Mouse (Mus musculus) ES-E14 (cell line): ENCODE measurements around the gene Gm9833. TPM values are rescaled to one million over a fixed set of nuclear protein-coding genes. Genes with fewer than 3 reads are reported as not detected.

Experiments used
- DNase-seq: peaks from one replicate; pipeline ENCODE4 v3.0.0-alpha.2; 2013; ENCODE audit warnings: low read depth, low spot score
- H3K27ac ChIP-seq: 2 replicates; pipeline ENCODE4 v1.5.1; 2012; ENCODE audit warnings: low read depth, mild to moderate bottlenecking, low read length, moderate library complexity, mixed read lengths; ENCODE audit not compliant: poor library complexity, insufficient read depth, severe bottlenecking
- H3K36me3 ChIP-seq: 2 replicates; pipeline ENCODE4 v1.6.1; 2012; ENCODE audit warnings: mild to moderate bottlenecking, low read length, moderate library complexity, mixed read lengths; ENCODE audit not compliant: control insufficient read depth, poor library complexity, insufficient read depth, severe bottlenecking
- H3K4me1 ChIP-seq, 2 experiments: fragments of 150-350 bp in 1 of 2; sonication (generic) in 1 of 2; 2 replicates each; pipeline ENCODE4 v1.6.1; 2012; ENCODE audit warnings: low read length in 2 of 2, mild to moderate bottlenecking in 1 of 2, mixed read lengths in 1 of 2; ENCODE audit not compliant: control insufficient read depth in 2 of 2, insufficient read depth in 2 of 2, poor library complexity in 1 of 2
- H3K4me3 ChIP-seq, 2 experiments: fragments of 150-350 bp in 1 of 2; sonication (generic) in 1 of 2; 2 replicates each; pipeline ENCODE4 v1.5.1; 2012; ENCODE audit warnings: low read length in 2 of 2, low read depth in 1 of 2, mild to moderate bottlenecking in 1 of 2, mixed read lengths in 1 of 2; ENCODE audit not compliant: insufficient read depth in 1 of 2, poor library complexity in 1 of 2, severe bottlenecking in 1 of 2
- H3K9ac ChIP-seq: 2 replicates; pipeline ENCODE4 v1.6.1; 2012; ENCODE audit warnings: low read depth, mild to moderate bottlenecking, low read length, mixed read lengths; ENCODE audit not compliant: poor library complexity, insufficient read depth, severe bottlenecking
- H3K9me3 ChIP-seq: fragments of 150-350 bp; sonication (generic); 2 replicates; pipeline ENCODE4 v1.6.1; 2012; ENCODE audit warnings: low read depth, mild to moderate bottlenecking, low read length; ENCODE audit not compliant: control insufficient read depth, insufficient read depth
- CHD2 ChIP-seq: IDR thresholded peaks from 2 replicates; pipeline ENCODE4 v1.6.1; 2014; ENCODE audit warnings: mild to moderate bottlenecking, low read depth, low read length, inconsistent platforms
- HCFC1 ChIP-seq: IDR thresholded peaks from 2 replicates; pipeline ENCODE4 v1.6.1; 2012; ENCODE audit warnings: low read length, inconsistent platforms, borderline replicate concordance; ENCODE audit not compliant: insufficient read depth
- MAFK ChIP-seq: IDR thresholded peaks from 2 replicates; pipeline ENCODE4 v1.6.1; 2014; ENCODE audit warnings: mild to moderate bottlenecking, low read depth, low read length, inconsistent platforms; ENCODE audit not compliant: insufficient read depth
- ZC3H11A ChIP-seq: IDR thresholded peaks from 2 replicates; pipeline ENCODE4 v1.6.1; 2012; ENCODE audit warnings: low read depth, mild to moderate bottlenecking, inconsistent platforms, low read length, borderline replicate concordance
- ZNF384 ChIP-seq: IDR thresholded peaks from 2 replicates; pipeline ENCODE4 v1.6.1; 2012; ENCODE audit warnings: low read depth, low read length, inconsistent platforms
- in situ Hi-C, 2 experiments: fragments of 600-800 bp; cut with MboI; formaldehyde crosslinking; loops; one replicate each; pipeline ENCODE4 v1.15.1; 2025; ENCODE audit warnings: low sequenced_read_pairs in 2 of 2, inconsistent platforms in 1 of 2; ENCODE audit not compliant: unreplicated experiment in 2 of 2
- total RNA-seq: library from RNA; depleted of rRNA; stranded (reverse); fragments of 300-350 nt; gene quantifications from 2 replicates; pipeline ENCODE4 v1.2.3, GENCODE M21; 2012

The Gm9833 gene
- total RNA-seq, 1 experiment: 14.6 TPM

GRCm38 (mm10) chr3:10087511-10087910 is 399 bp upstream of the Gm9833 start:
- in situ Hi-C loops: no loop called here
- TF ChIP-seq ZNF384 (no peak), HCFC1 (no peak), ZC3H11A (no peak), CHD2 (no peak), MAFK (no peak)

GRCm38 (mm10) chr3:10091616-10092140 is 3.8 kb downstream of the Gm9833 start:
- Histone ChIP-seq H3K36me3 (no peaks in the 10 kb centered on the region), H3K9ac (no peak overlapping the region), H3K4me3 (no peak overlapping the region), H3K27ac (no peak overlapping the region), H3K4me1 (no peaks in the 10 kb centered on the region), H3K9me3 (no peaks in the 10 kb centered on the region)
- no peak for TF ChIP-seq HCFC1
- TF ChIP-seq MAFK: no peak
- no peak for TF ChIP-seq ZNF384
- no peak for TF ChIP-seq ZC3H11A
- no peak for TF ChIP-seq CHD2
- in situ Hi-C loops: no loop called here
- no peak for DNase-seq

More at GRCm38 (mm10) chr3:10087511-10087910, 399 bp upstream of the Gm9833 start:
- no peak overlapping the region for H3K27ac ChIP-seq
- H3K4me1 ChIP-seq: no peaks in the 10 kb centered on the region
- H3K4me3 ChIP-seq: no peak overlapping the region
- H3K36me3 ChIP-seq: no peaks in the 10 kb centered on the region
- DNase-seq: no peak
- no peak overlapping the region for H3K9ac ChIP-seq
- no peaks in the 10 kb centered on the region for H3K9me3 ChIP-seq

- no peaks in the 10 kb centered on the region for H3K36me3 ChIP-seq
- no peaks in the 10 kb centered on the region for H3K4me1 ChIP-seq
- TF ChIP-seq HCFC1 (no peak), CHD2 (no peak), ZNF384 (no peak)
- H3K27ac ChIP-seq: no peak overlapping the region
- no peak overlapping the region for H3K9ac ChIP-seq
- no peak overlapping the region for H3K4me3 ChIP-seq
- in situ Hi-C loops: no loop called here
- H3K9me3 ChIP-seq: no peaks in the 10 kb centered on the region
- DNase-seq: no peak
Observed at GRCm38 (mm10) chr3:10092499-10092898, 4.6 kb downstream of the Gm9833 start.

GRCm38 (mm10) chr3:10092914-10093313 is 5.0 kb downstream of the Gm9833 start:
- Histone ChIP-seq H3K9me3 (no peaks in the 10 kb centered on the region), H3K9ac (no peak overlapping the region), H3K4me3 (no peak overlapping the region), H3K27ac (no peak overlapping the region), H3K36me3 (no peaks in the 10 kb centered on the region), H3K4me1 (no peaks in the 10 kb centered on the region)
- TF ChIP-seq CHD2: no peak
- TF ChIP-seq ZC3H11A: no peak
- TF ChIP-seq ZNF384: no peak
- TF ChIP-seq MAFK: no peak
- TF ChIP-seq HCFC1: no peak
- DNase-seq: no peak
- in situ Hi-C loops: no loop called here

GRCm38 (mm10) chr3:10095076-10095622 is 7.2 kb downstream of the Gm9833 start:
- H3K36me3 ChIP-seq: no peaks in the 10 kb centered on the region
- H3K9me3 ChIP-seq: no peaks in the 10 kb centered on the region
- H3K27ac ChIP-seq: no peak overlapping the region
- no peak for DNase-seq
- H3K4me1 ChIP-seq: no peaks in the 10 kb centered on the region
- H3K9ac ChIP-seq: no peak overlapping the region
- in situ Hi-C loops: no loop called here
- TF ChIP-seq ZNF384 (no peak), MAFK (no peak), HCFC1 (no peak), ZC3H11A (no peak), CHD2 (no peak)
- H3K4me3 ChIP-seq: no peak overlapping the region
